Mouse (Mus musculus): ENCODE data around the gene Arid3a. TPM values are rescaled to one million over a fixed set of nuclear protein-coding genes. Genes with fewer than 3 reads are reported as not detected.

The Arid3a gene
- polyA plus RNA-seq, 1 experiment, result 2.9 TPM

GRCm38 (mm10) chr10:79983205-79983604, 56.4 kb downstream of the Arid3a start:
- Histone ChIP-seq H3K4me1 (ENCODE audit: control insufficient read depth, insufficient read depth, insufficient read length, low read length) (peaks cover 32% of the 10 kb centered on the region), H3K4me3 (ENCODE audit: insufficient read depth, low read depth, low read length) (peak overlapping the region; percentile 92), H3K27ac (replicated peaks; ENCODE audit: low read depth, low read length) (peak overlapping the region; percentile 84)

GRCm38 (mm10) chr10:79983670-79984069, 56.8 kb downstream of the Arid3a start:
- Histone ChIP-seq H3K4me3 (ENCODE audit: insufficient read depth, low read depth, low read length) (peak overlapping the region; percentile 92), H3K27ac (replicated peaks; ENCODE audit: low read depth, low read length) (peak overlapping the region; percentile 84), H3K4me1 (ENCODE audit: control insufficient read depth, insufficient read depth, insufficient read length, low read length) (peaks cover 32% of the 10 kb centered on the region)

- peaks cover 32% of the 10 kb centered on the region for H3K4me1 ChIP-seq (ENCODE audit: control insufficient read depth, insufficient read depth, insufficient read length, low read length)
- H3K27ac ChIP-seq (replicated peaks; ENCODE audit: low read depth, low read length), result peak within 1 kb of the TSS; percentile 84
- peak within 1 kb of the TSS; percentile 92 for H3K4me3 ChIP-seq (ENCODE audit: insufficient read depth, low read depth, low read length)
These were observed 57.5 kb downstream of the Arid3a start, which contains the start of gene Tmem259 for GRCm38 (mm10) chr10:79984195-79984816. Gene Tmem259 (minus strand): TSS chr10:79984330.

- Histone ChIP-seq H3K4me1 (ENCODE audit: control insufficient read depth, insufficient read depth, insufficient read length, low read length) (peaks cover 30% of the 10 kb centered on the region), H3K27ac (replicated peaks; ENCODE audit: low read depth, low read length) (peak overlapping the region; percentile 63), H3K4me3 (ENCODE audit: insufficient read depth, low read depth, low read length) (peak overlapping the region; percentile 70)
These were observed 58.0 kb downstream of the Arid3a start for GRCm38 (mm10) chr10:79984871-79985270.

GRCm38 (mm10) chr10:79985334-79986231, 58.7 kb downstream of the Arid3a start:
- H3K4me3 ChIP-seq (ENCODE audit: insufficient read depth, low read depth, low read length), result peak overlapping the region; percentile 55
- H3K4me1 ChIP-seq (ENCODE audit: control insufficient read depth, insufficient read depth, insufficient read length, low read length), result peaks cover 26% of the 10 kb centered on the region
- peak overlapping the region; percentile 78 for H3K27ac ChIP-seq (replicated peaks; ENCODE audit: low read depth, low read length)

- peaks cover 25% of the 10 kb centered on the region for H3K4me1 ChIP-seq (ENCODE audit: control insufficient read depth, insufficient read depth, insufficient read length, low read length)
- H3K4me3 ChIP-seq (ENCODE audit: insufficient read depth, low read depth, low read length), result peak overlapping the region; percentile 52
- peak overlapping the region; percentile 78 for H3K27ac ChIP-seq (replicated peaks; ENCODE audit: low read depth, low read length)
These were observed 59.5 kb downstream of the Arid3a start for GRCm38 (mm10) chr10:79986232-79986878.

- H3K4me3 ChIP-seq (ENCODE audit: insufficient read depth, low read depth, low read length), result peak overlapping the region; percentile 2; the same call in 1 of the 2 replicates
- peaks cover 20% of the 10 kb centered on the region for H3K4me1 ChIP-seq (ENCODE audit: control insufficient read depth, insufficient read depth, insufficient read length, low read length)
- H3K27ac ChIP-seq (replicated peaks; ENCODE audit: low read depth, low read length), result peak overlapping the region; percentile 98
These were observed 60.1 kb downstream of the Arid3a start for GRCm38 (mm10) chr10:79986963-79987362.

GRCm38 (mm10) chr10:79987771-79988505, 61.1 kb downstream of the Arid3a start:
- Histone ChIP-seq H3K27ac (replicated peaks; ENCODE audit: low read depth, low read length) (peak overlapping the region; percentile 98), H3K4me3 (ENCODE audit: insufficient read depth, low read depth, low read length) (peak overlapping the region; percentile 94), H3K4me1 (ENCODE audit: control insufficient read depth, insufficient read depth, insufficient read length, low read length) (peaks cover 13% of the 10 kb centered on the region)

GRCm38 (mm10) chr10:79988506-79989271, 61.8 kb downstream of the Arid3a start, which contains the start of gene Cnn2:
Gene Cnn2 (plus strand): TSS chr10:79988584.
- Histone ChIP-seq H3K4me1 (ENCODE audit: control insufficient read depth, insufficient read depth, insufficient read length, low read length) (peaks cover 11% of the 10 kb centered on the region), H3K4me3 (ENCODE audit: insufficient read depth, low read depth, low read length) (peak within 1 kb of the TSS; percentile 94), H3K27ac (replicated peaks; ENCODE audit: low read depth, low read length) (peak within 1 kb of the TSS; percentile 98)

- Histone ChIP-seq H3K4me1 (ENCODE audit: control insufficient read depth, insufficient read depth, insufficient read length, low read length) (peaks cover 11% of the 10 kb centered on the region), H3K4me3 (ENCODE audit: insufficient read depth, low read depth, low read length) (peak overlapping the region; percentile 94), H3K27ac (replicated peaks; ENCODE audit: low read depth, low read length) (peak overlapping the region; percentile 93)
These were observed 62.5 kb downstream of the Arid3a start for GRCm38 (mm10) chr10:79989272-79989786.

- Histone ChIP-seq H3K27ac (replicated peaks; ENCODE audit: low read depth, low read length) (0 out of 2 replicates have a peak overlapping the region, but pooled peaks have one; percentile 3), H3K4me1 (ENCODE audit: control insufficient read depth, insufficient read depth, insufficient read length, low read length) (peaks cover 11% of the 10 kb centered on the region), H3K4me3 (ENCODE audit: insufficient read depth, low read depth, low read length) (peak overlapping the region; percentile 94; the same call in 1 of the 2 replicates)
These were observed 63.0 kb downstream of the Arid3a start for GRCm38 (mm10) chr10:79989870-79990269.

- Histone ChIP-seq H3K27ac (replicated peaks; ENCODE audit: low read depth, low read length) (no peak overlapping the region), H3K4me3 (ENCODE audit: insufficient read depth, low read depth, low read length) (no peak overlapping the region), H3K4me1 (ENCODE audit: control insufficient read depth, insufficient read depth, insufficient read length, low read length) (peaks cover 7% of the 10 kb centered on the region)
These were observed 64.3 kb downstream of the Arid3a start for GRCm38 (mm10) chr10:79991099-79991498.

GRCm38 (mm10) chr10:79991548-79991947, 64.7 kb downstream of the Arid3a start:
- H3K4me3 ChIP-seq (ENCODE audit: insufficient read depth, low read depth, low read length), result no peak overlapping the region
- H3K27ac ChIP-seq (replicated peaks; ENCODE audit: low read depth, low read length), result no peak overlapping the region
- H3K4me1 ChIP-seq (ENCODE audit: control insufficient read depth, insufficient read depth, insufficient read length, low read length), result peaks cover 4% of the 10 kb centered on the region

Measured in brown adipose tissue, adult 24 weeks (tissue).